Mouse (Mus musculus): Measurements from ENCODE around the gene Zfp36. TPM values are rescaled to one million over a fixed set of nuclear protein-coding genes. Genes with fewer than 3 reads are reported as not detected.

The Zfp36 gene
- polyA plus RNA-seq, 1 experiment from 2014 or later, result 29.4 TPM

GRCm38 (mm10) chr7:28368276-28368920, 11.7 kb downstream of the Zfp36 start:
- no peaks in the 10 kb centered on the region for H3K27me3 ChIP-seq (ENCODE audit: control insufficient read depth, insufficient read depth, low read length)
- H3K36me3 ChIP-seq (ENCODE audit: control insufficient read depth, insufficient read depth, low read length), result peaks cover 15% of the 10 kb centered on the region; the same call in 1 of the 2 replicates
- H3K4me1 ChIP-seq (replicated peaks; ENCODE audit: control insufficient read depth, insufficient read depth), result no peaks in the 10 kb centered on the region
- H3K4me3 ChIP-seq (ENCODE audit: low read depth, low read length), result no peak overlapping the region
- H3K4me2 ChIP-seq (replicated peaks; ENCODE audit: low read depth), result no peak overlapping the region
- H3K9ac ChIP-seq (ENCODE audit: low read length), result no peak overlapping the region
- no peak overlapping the region for H3K27ac ChIP-seq (replicated peaks)
- no peak for ATAC-seq (ENCODE audit: low FRiP score, low TSS enrichment)
- no peak for DNase-seq (ENCODE audit: low spot score)
- no peaks in the 10 kb centered on the region for H3K9me3 ChIP-seq (ENCODE audit: control insufficient read depth, low read length)
- TF ChIP-seq CTCF (IDR thresholded peaks at IDR 0.05; ENCODE audit: low read depth) (no peak), EP300 (optimal IDR thresholded peaks at IDR 0.05) (no peak)
- 90% methylated on average over 16 of the region's 16 CpGs for WGBS

GRCm38 (mm10) chr7:28367663-28368275, 12.3 kb downstream of the Zfp36 start:
- Histone ChIP-seq H3K27me3 (ENCODE audit: control insufficient read depth, insufficient read depth, low read length) (no peaks in the 10 kb centered on the region), H3K4me2 (replicated peaks; ENCODE audit: low read depth) (no peak overlapping the region), H3K4me3 (ENCODE audit: low read depth, low read length) (no peak overlapping the region), H3K9me3 (ENCODE audit: control insufficient read depth, low read length) (no peaks in the 10 kb centered on the region), H3K27ac (replicated peaks) (no peak overlapping the region), H3K4me1 (replicated peaks; ENCODE audit: control insufficient read depth, insufficient read depth) (no peaks in the 10 kb centered on the region), H3K36me3 (ENCODE audit: control insufficient read depth, insufficient read depth, low read length) (peaks cover 15% of the 10 kb centered on the region; the same call in 1 of the 2 replicates), H3K9ac (ENCODE audit: low read length) (no peak overlapping the region)
- 90% methylated on average over 16 of the region's 16 CpGs for WGBS
- no peak for DNase-seq (ENCODE audit: low spot score)
- TF ChIP-seq CTCF (IDR thresholded peaks at IDR 0.05; ENCODE audit: low read depth) (no peak), EP300 (optimal IDR thresholded peaks at IDR 0.05) (no peak)
- ATAC-seq (ENCODE audit: low FRiP score, low TSS enrichment), result no peak

GRCm38 (mm10) chr7:28362441-28363060, 17.5 kb downstream of the Zfp36 start:
- TF ChIP-seq CTCF (IDR thresholded peaks at IDR 0.05; ENCODE audit: low read depth) (no peak), EP300 (optimal IDR thresholded peaks at IDR 0.05) (no peak)
- WGBS, result 82% methylated on average over 16 of the region's 16 CpGs
- H3K4me3 ChIP-seq (ENCODE audit: low read depth, low read length), result no peak overlapping the region
- no peak for DNase-seq (ENCODE audit: low spot score)
- H3K36me3 ChIP-seq (ENCODE audit: control insufficient read depth, insufficient read depth, low read length), result peaks cover 26% of the 10 kb centered on the region
- ATAC-seq (ENCODE audit: low FRiP score, low TSS enrichment), result no peak
- H3K9me3 ChIP-seq (ENCODE audit: control insufficient read depth, low read length), result no peaks in the 10 kb centered on the region
- H3K9ac ChIP-seq (ENCODE audit: low read length), result no peak overlapping the region
- no peaks in the 10 kb centered on the region for H3K27me3 ChIP-seq (ENCODE audit: control insufficient read depth, insufficient read depth, low read length)
- H3K4me2 ChIP-seq (replicated peaks; ENCODE audit: low read depth), result no peak overlapping the region
- H3K27ac ChIP-seq (replicated peaks), result no peak overlapping the region
- H3K4me1 ChIP-seq (replicated peaks; ENCODE audit: control insufficient read depth, insufficient read depth), result peaks cover 4% of the 10 kb centered on the region; the same call in 1 of the 2 replicates

- no peaks in the 10 kb centered on the region for H3K27me3 ChIP-seq (ENCODE audit: control insufficient read depth, insufficient read depth, low read length)
- H3K4me3 ChIP-seq (ENCODE audit: low read depth, low read length), result no peak overlapping the region
- TF ChIP-seq EP300 (optimal IDR thresholded peaks at IDR 0.05) (no peak), CTCF (IDR thresholded peaks at IDR 0.05; ENCODE audit: low read depth) (no peak)
- DNase-seq (ENCODE audit: low spot score) (no peak), ATAC-seq (ENCODE audit: low FRiP score, low TSS enrichment) (no peak)
- 93% methylated on average over 20 of the region's 20 CpGs for WGBS
- peaks cover 9% of the 10 kb centered on the region for H3K4me1 ChIP-seq (replicated peaks; ENCODE audit: control insufficient read depth, insufficient read depth)
- H3K4me2 ChIP-seq (replicated peaks; ENCODE audit: low read depth), result no peak overlapping the region
- peaks cover 25% of the 10 kb centered on the region for H3K36me3 ChIP-seq (ENCODE audit: control insufficient read depth, insufficient read depth, low read length)
- no peak overlapping the region for H3K27ac ChIP-seq (replicated peaks)
- no peaks in the 10 kb centered on the region for H3K9me3 ChIP-seq (ENCODE audit: control insufficient read depth, low read length)
- H3K9ac ChIP-seq (ENCODE audit: low read length), result no peak overlapping the region
Observed at GRCm38 (mm10) chr7:28361647-28362341, 18.3 kb downstream of the Zfp36 start.

- DNase-seq (ENCODE audit: low spot score), result no peak
- no peak overlapping the region for H3K4me3 ChIP-seq (ENCODE audit: low read depth, low read length)
- peaks cover 25% of the 10 kb centered on the region for H3K36me3 ChIP-seq (ENCODE audit: control insufficient read depth, insufficient read depth, low read length)
- H3K27me3 ChIP-seq (ENCODE audit: control insufficient read depth, insufficient read depth, low read length), result no peaks in the 10 kb centered on the region
- no peak overlapping the region for H3K4me2 ChIP-seq (replicated peaks; ENCODE audit: low read depth)
- TF ChIP-seq EP300 (optimal IDR thresholded peaks at IDR 0.05), result no peak
- TF ChIP-seq CTCF (IDR thresholded peaks at IDR 0.05; ENCODE audit: low read depth), result no peak
- no peak overlapping the region for H3K9ac ChIP-seq (ENCODE audit: low read length)
- no peak overlapping the region for H3K27ac ChIP-seq (replicated peaks)
- WGBS, result 93% methylated on average over 6 of the region's 6 CpGs
- no peak for ATAC-seq (ENCODE audit: low FRiP score, low TSS enrichment)
- no peaks in the 10 kb centered on the region for H3K9me3 ChIP-seq (ENCODE audit: control insufficient read depth, low read length)
- peaks cover 9% of the 10 kb centered on the region for H3K4me1 ChIP-seq (replicated peaks; ENCODE audit: control insufficient read depth, insufficient read depth)
Observed at GRCm38 (mm10) chr7:28360291-28360690, 19.8 kb downstream of the Zfp36 start.
